Mouse (Mus musculus): ENCODE measurements around the gene Ttll8. TPM values are rescaled to one million over a fixed set of nuclear protein-coding genes. Genes with fewer than 3 reads are reported as not detected.

The Ttll8 gene
- polyA plus RNA-seq, 1 experiment from 2014 or later = not detected

DNA sequence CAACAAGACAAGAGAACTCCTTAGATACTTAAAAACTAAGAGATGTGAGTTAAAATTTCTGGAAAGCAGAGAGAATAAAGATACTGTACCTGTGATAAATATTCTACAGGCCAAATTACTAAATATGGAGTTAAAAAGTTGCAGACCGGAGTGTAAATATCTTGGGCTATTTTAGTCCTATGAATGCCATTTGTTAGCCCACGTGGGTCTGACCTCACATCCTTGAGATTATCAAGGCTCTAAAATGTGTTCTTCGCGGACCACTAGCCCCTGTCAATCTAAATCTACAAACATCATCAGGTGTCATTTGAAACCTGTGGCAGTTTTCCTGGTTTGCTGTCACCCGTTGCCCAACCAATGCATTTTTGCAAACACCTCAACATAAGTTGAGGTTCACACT, 11.4 kb downstream of the Ttll8 start:
- no peak overlapping the region for H3K4me3 ChIP-seq (ENCODE audit: low read depth, low read length)
- WGBS (ENCODE audit: insufficient replicate concordance) = 37% methylated on average over 5 of the region's 5 CpGs
- H3K27me3 ChIP-seq (ENCODE audit: control insufficient read depth, insufficient read depth, low read length) = no peaks in the 10 kb centered on the region
- H3K9me3 ChIP-seq (replicated peaks; ENCODE audit: control insufficient read depth, low read length) = no peaks in the 10 kb centered on the region
- H3K27ac ChIP-seq (ENCODE audit: low read depth, low read length) = no peak overlapping the region
- no peak for ATAC-seq (replicated peaks; ENCODE audit: insufficient number of reproducible peaks, low FRiP score, low TSS enrichment)
- no peak overlapping the region for H3K9ac ChIP-seq (ENCODE audit: low read depth, low read length)
- no peaks in the 10 kb centered on the region for H3K36me3 ChIP-seq (ENCODE audit: control insufficient read depth, insufficient read depth, low read length)
- no peaks in the 10 kb centered on the region for H3K4me1 ChIP-seq (ENCODE audit: control insufficient read depth, insufficient read depth, low read length)
- no peak overlapping the region for H3K4me2 ChIP-seq

DNA sequence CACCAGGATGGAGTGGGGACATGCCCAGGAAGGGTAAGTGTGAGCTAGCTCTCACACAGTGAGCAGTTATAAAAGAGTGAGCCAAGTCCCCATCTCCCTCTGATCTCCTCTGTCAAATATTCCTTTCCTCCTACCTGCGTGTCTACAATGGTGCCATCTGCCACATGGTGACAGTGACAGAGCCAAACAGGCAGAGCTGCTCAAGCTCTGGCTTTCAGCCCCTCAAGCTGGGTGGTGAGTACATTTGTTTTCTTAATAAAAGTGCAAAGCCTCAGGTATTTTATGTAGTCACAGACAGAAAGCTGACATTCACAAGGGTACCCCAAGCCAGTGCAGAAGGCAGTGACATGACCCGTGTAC, 16.9 kb downstream of the Ttll8 start:
- no peaks in the 10 kb centered on the region for H3K9me3 ChIP-seq (replicated peaks; ENCODE audit: control insufficient read depth, low read length)
- H3K9ac ChIP-seq (ENCODE audit: low read depth, low read length) = no peak overlapping the region
- H3K27ac ChIP-seq (ENCODE audit: low read depth, low read length) = no peak overlapping the region
- H3K4me2 ChIP-seq = no peak overlapping the region
- no peaks in the 10 kb centered on the region for H3K4me1 ChIP-seq (ENCODE audit: control insufficient read depth, insufficient read depth, low read length)
- H3K27me3 ChIP-seq (ENCODE audit: control insufficient read depth, insufficient read depth, low read length) = no peaks in the 10 kb centered on the region
- 82% methylated on average over 2 of the region's 2 CpGs for WGBS (ENCODE audit: insufficient replicate concordance)
- no peak overlapping the region for H3K4me3 ChIP-seq (ENCODE audit: low read depth, low read length)
- no peak for ATAC-seq (replicated peaks; ENCODE audit: insufficient number of reproducible peaks, low FRiP score, low TSS enrichment)
- H3K36me3 ChIP-seq (ENCODE audit: control insufficient read depth, insufficient read depth, low read length) = no peaks in the 10 kb centered on the region

DNA sequence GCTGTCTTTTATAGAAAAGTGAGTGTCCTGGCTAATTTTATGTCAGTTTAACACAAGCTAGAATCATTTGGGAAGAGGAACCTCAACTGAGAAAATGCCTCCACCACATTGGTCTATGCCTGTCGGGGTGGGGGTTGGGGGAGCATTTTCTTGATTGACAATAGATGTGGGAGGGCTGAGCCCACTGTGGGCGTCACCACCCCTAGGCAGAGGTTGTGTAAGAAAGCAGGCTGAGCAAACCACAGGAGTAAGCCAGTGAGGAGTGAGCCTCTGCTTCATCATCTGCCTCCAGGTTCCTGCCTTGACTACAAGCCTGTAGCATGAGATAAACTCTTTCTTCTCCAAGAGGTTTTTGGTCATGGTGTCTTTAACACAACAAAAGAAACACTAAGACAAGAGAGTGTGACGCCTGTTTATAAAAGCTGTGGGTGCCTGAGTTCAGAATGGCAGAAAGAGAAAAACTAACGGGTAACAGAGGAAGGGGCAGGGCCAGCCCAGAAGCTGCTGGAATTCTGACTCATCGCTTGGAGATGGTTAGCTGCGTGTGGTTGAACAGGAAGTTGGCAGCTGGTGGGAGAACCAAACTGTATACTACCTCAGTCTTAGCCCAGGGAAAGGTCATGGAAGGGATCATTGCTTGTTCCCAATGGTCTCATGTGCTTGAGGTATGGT, 17.5 kb downstream of the Ttll8 start:
- ATAC-seq (replicated peaks; ENCODE audit: insufficient number of reproducible peaks, low FRiP score, low TSS enrichment) = no peak
- Histone ChIP-seq H3K27me3 (ENCODE audit: control insufficient read depth, insufficient read depth, low read length) (no peaks in the 10 kb centered on the region), H3K4me2 (no peak overlapping the region), H3K4me3 (ENCODE audit: low read depth, low read length) (no peak overlapping the region), H3K36me3 (ENCODE audit: control insufficient read depth, insufficient read depth, low read length) (no peaks in the 10 kb centered on the region), H3K4me1 (ENCODE audit: control insufficient read depth, insufficient read depth, low read length) (no peaks in the 10 kb centered on the region), H3K9ac (ENCODE audit: low read depth, low read length) (no peak overlapping the region), H3K9me3 (replicated peaks; ENCODE audit: control insufficient read depth, low read length) (no peaks in the 10 kb centered on the region), H3K27ac (ENCODE audit: low read depth, low read length) (no peak overlapping the region)
- 64% methylated on average over 6 of the region's 6 CpGs for WGBS (ENCODE audit: insufficient replicate concordance)

DNA sequence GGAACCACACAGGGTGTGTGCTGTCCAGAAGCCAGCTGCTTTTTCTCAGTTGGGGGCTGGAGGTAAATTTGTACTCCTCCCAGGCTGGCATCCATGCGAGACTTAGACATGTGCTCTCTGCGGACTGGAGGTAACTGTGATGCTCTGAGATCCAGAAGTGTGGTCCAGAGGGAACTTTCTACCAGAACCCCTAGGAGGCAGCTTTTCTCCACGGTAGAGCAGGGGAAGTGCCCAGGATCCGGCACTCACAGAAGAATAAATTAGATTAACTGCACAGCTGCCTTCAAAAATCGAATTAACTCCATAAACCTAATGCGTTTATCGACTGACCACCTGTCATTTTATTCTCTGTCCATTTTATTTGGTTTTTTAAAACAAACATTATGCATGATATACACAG, 20.1 kb downstream of the Ttll8 start:
- Histone ChIP-seq H3K27ac (ENCODE audit: low read depth, low read length) (no peak overlapping the region), H3K4me2 (no peak overlapping the region), H3K36me3 (ENCODE audit: control insufficient read depth, insufficient read depth, low read length) (no peaks in the 10 kb centered on the region), H3K9me3 (replicated peaks; ENCODE audit: control insufficient read depth, low read length) (no peaks in the 10 kb centered on the region), H3K27me3 (ENCODE audit: control insufficient read depth, insufficient read depth, low read length) (no peaks in the 10 kb centered on the region), H3K9ac (ENCODE audit: low read depth, low read length) (no peak overlapping the region), H3K4me3 (ENCODE audit: low read depth, low read length) (no peak overlapping the region), H3K4me1 (ENCODE audit: control insufficient read depth, insufficient read depth, low read length) (no peaks in the 10 kb centered on the region)
- ATAC-seq (replicated peaks; ENCODE audit: insufficient number of reproducible peaks, low FRiP score, low TSS enrichment) = no peak
- 65% methylated on average over 7 of the region's 7 CpGs for WGBS (ENCODE audit: insufficient replicate concordance)

DNA sequence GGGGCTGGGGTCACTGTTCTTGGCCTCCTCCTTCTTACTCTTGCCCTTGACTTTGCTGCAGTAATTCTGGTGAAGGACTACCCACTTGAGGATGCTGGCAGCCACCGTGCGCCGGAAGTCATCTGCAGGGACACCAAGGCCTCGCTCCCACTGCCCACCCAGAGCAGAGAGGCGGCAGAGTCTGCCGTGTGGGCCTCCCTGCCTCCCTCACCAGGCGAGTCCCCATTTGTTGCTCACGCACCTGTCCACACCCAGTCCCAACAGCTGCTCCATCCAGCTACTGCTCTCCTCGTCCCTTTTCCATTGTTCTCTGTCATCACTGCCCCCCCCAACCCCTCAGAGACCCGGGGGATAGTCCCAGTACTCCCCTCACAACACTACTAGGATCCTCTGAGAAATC, 21.6 kb downstream of the Ttll8 start:
- no peaks in the 10 kb centered on the region for H3K9me3 ChIP-seq (replicated peaks; ENCODE audit: control insufficient read depth, low read length)
- H3K4me1 ChIP-seq (ENCODE audit: control insufficient read depth, insufficient read depth, low read length) = no peaks in the 10 kb centered on the region
- no peak for ATAC-seq (replicated peaks; ENCODE audit: insufficient number of reproducible peaks, low FRiP score, low TSS enrichment)
- no peak overlapping the region for H3K4me3 ChIP-seq (ENCODE audit: low read depth, low read length)
- no peak overlapping the region for H3K9ac ChIP-seq (ENCODE audit: low read depth, low read length)
- H3K27me3 ChIP-seq (ENCODE audit: control insufficient read depth, insufficient read depth, low read length) = no peaks in the 10 kb centered on the region
- no peaks in the 10 kb centered on the region for H3K36me3 ChIP-seq (ENCODE audit: control insufficient read depth, insufficient read depth, low read length)
- WGBS (ENCODE audit: insufficient replicate concordance) = 76% methylated on average over 10 of the region's 10 CpGs
- no peak overlapping the region for H3K27ac ChIP-seq (ENCODE audit: low read depth, low read length)
- H3K4me2 ChIP-seq = no peak overlapping the region

DNA sequence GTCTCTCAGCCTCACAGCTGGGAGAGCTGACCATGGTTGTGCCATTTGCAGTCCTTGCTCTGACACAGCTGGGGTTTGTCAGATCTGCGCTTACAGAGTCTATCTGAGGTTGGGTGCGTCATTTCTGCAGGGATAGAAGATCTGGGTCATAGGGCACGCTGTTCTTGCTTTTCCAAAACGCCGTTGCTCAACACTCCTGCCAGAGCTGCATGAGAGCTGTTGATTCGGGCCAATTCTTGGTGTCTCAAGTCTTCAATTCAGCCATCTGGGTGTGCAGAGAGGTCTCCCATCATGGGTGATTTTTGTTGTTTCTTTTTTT, 32.3 kb downstream of the Ttll8 start:
- Histone ChIP-seq H3K9me3 (replicated peaks; ENCODE audit: control insufficient read depth, low read length) (no peaks in the 10 kb centered on the region), H3K4me2 (no peak overlapping the region), H3K4me1 (ENCODE audit: control insufficient read depth, insufficient read depth, low read length) (no peaks in the 10 kb centered on the region), H3K27me3 (ENCODE audit: control insufficient read depth, insufficient read depth, low read length) (0 out of 2 replicates have a peak, but pooled peaks cover 3% of the 10 kb centered on the region), H3K4me3 (ENCODE audit: low read depth, low read length) (no peak overlapping the region), H3K36me3 (ENCODE audit: control insufficient read depth, insufficient read depth, low read length) (no peaks in the 10 kb centered on the region), H3K27ac (ENCODE audit: low read depth, low read length) (no peak overlapping the region), H3K9ac (ENCODE audit: low read depth, low read length) (no peak overlapping the region)
- WGBS (ENCODE audit: insufficient replicate concordance) = 62% methylated on average over 6 of the region's 6 CpGs
- ATAC-seq (replicated peaks; ENCODE audit: insufficient number of reproducible peaks, low FRiP score, low TSS enrichment) = no peak

DNA sequence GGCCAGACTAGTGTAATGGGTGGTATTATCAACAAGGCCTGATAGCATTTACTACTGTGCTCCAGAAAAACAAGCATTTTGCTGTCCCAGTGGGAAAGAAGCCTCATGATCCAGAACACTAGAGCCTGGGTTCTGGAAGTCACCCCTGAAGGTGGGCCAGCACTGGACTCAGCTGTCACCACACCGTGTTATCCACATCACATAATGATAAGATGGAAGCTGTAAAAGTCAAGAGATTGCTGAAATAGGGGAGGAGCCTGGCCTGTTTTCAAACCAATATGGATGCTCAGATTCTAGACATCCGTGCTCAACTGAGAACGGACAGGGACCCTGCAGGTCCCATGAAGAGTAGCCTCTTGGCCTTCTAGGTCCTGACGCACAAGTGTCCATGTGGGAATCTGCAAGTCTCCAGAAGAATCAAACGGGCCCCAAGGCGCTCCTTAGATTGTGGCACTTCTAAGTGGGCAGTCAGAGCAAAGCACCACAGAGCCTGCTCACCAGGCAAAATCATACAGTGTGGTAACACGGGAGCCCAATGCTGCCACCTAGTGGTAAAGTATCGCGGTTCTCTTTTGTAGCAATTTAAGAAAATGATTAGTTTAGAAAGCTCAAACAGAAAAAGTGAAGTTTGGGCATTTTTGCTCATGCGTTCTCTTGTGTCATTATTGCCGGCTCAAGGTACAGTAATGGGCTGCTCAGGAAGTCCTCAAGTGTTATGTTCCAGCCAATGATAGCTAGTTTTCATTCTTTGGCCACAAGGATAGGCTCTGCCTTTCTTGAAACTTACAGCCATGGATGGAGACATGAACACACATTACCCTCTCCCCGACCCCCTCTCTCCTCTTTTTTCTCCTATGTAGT, 32.9 kb downstream of the Ttll8 start:
- no peak overlapping the region for H3K4me2 ChIP-seq
- H3K27me3 ChIP-seq (ENCODE audit: control insufficient read depth, insufficient read depth, low read length) = 0 out of 2 replicates have a peak, but pooled peaks cover 3% of the 10 kb centered on the region
- no peak overlapping the region for H3K9ac ChIP-seq (ENCODE audit: low read depth, low read length)
- H3K36me3 ChIP-seq (ENCODE audit: control insufficient read depth, insufficient read depth, low read length) = no peaks in the 10 kb centered on the region
- 26% methylated on average over 12 of the region's 12 CpGs for WGBS (ENCODE audit: insufficient replicate concordance)
- no peaks in the 10 kb centered on the region for H3K4me1 ChIP-seq (ENCODE audit: control insufficient read depth, insufficient read depth, low read length)
- H3K27ac ChIP-seq (ENCODE audit: low read depth, low read length) = no peak overlapping the region
- no peaks in the 10 kb centered on the region for H3K9me3 ChIP-seq (replicated peaks; ENCODE audit: control insufficient read depth, low read length)
- ATAC-seq (replicated peaks; ENCODE audit: insufficient number of reproducible peaks, low FRiP score, low TSS enrichment) = no peak
- no peak overlapping the region for H3K4me3 ChIP-seq (ENCODE audit: low read depth, low read length)

DNA sequence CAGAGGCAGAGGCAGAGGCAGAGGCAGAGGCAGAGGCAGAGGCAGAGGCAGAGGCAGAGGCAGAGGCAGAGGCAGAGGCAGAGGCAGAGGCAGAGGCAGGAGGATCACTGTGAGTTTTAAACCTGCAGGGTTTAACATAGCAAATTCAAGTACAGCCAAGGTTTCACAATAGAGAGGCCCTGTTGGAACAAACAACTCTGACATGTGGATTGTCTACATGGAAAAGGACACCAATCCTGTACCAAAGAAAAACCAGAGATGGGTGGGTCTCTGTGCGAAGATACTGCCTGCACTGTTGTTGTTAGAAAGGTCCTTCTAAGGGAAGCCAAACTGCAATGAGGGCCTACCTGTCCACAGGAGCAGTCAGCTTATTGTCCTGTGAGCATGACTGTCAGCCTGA, 34.2 kb downstream of the Ttll8 start:
- Histone ChIP-seq H3K9me3 (replicated peaks; ENCODE audit: control insufficient read depth, low read length) (no peaks in the 10 kb centered on the region), H3K36me3 (ENCODE audit: control insufficient read depth, insufficient read depth, low read length) (no peaks in the 10 kb centered on the region), H3K4me2 (no peak overlapping the region), H3K4me1 (ENCODE audit: control insufficient read depth, insufficient read depth, low read length) (no peaks in the 10 kb centered on the region), H3K27ac (ENCODE audit: low read depth, low read length) (no peak overlapping the region), H3K27me3 (ENCODE audit: control insufficient read depth, insufficient read depth, low read length) (0 out of 2 replicates have a peak, but pooled peaks cover 3% of the 10 kb centered on the region), H3K4me3 (ENCODE audit: low read depth, low read length) (no peak overlapping the region), H3K9ac (ENCODE audit: low read depth, low read length) (no peak overlapping the region)
- no peak for ATAC-seq (replicated peaks; ENCODE audit: insufficient number of reproducible peaks, low FRiP score, low TSS enrichment)
- WGBS (ENCODE audit: insufficient replicate concordance) = 95% methylated on average over 1 of the region's 1 CpGs

DNA sequence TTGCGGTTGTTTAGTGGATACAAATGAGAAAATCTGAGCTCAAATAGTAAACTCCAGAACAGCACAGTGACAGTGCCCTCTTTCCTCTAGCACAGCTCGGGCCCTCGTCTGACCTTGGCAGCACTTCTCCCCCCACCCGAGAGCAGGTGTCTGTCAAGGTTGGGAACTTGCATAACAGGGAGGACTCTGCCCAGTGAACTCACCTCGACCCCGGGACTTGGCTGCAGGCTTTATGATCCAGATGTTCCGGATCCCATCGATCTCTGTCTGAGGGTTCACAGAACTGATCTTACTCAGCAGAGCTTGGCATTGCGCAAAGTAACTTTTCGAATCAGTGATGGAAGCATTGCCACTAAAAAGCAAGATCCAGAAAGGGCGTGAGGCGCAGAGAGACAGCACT, 34.9 kb downstream of the Ttll8 start:
- Histone ChIP-seq H3K27me3 (ENCODE audit: control insufficient read depth, insufficient read depth, low read length) (0 out of 2 replicates have a peak, but pooled peaks cover 3% of the 10 kb centered on the region), H3K27ac (ENCODE audit: low read depth, low read length) (no peak overlapping the region), H3K36me3 (ENCODE audit: control insufficient read depth, insufficient read depth, low read length) (no peaks in the 10 kb centered on the region), H3K4me3 (ENCODE audit: low read depth, low read length) (no peak overlapping the region), H3K9me3 (replicated peaks; ENCODE audit: control insufficient read depth, low read length) (no peaks in the 10 kb centered on the region), H3K9ac (ENCODE audit: low read depth, low read length) (no peak overlapping the region), H3K4me1 (ENCODE audit: control insufficient read depth, insufficient read depth, low read length) (no peaks in the 10 kb centered on the region), H3K4me2 (no peak overlapping the region)
- 81% methylated on average over 12 of the region's 12 CpGs for WGBS (ENCODE audit: insufficient replicate concordance)
- ATAC-seq (replicated peaks; ENCODE audit: insufficient number of reproducible peaks, low FRiP score, low TSS enrichment) = no peak

All from heart, embryonic 11.5 days (tissue).